Mouse (Mus musculus): ENCODE results near the gene Gm7173. TPM values are rescaled to one million over a fixed set of nuclear protein-coding genes. Genes with fewer than 3 reads are reported as not detected.

The Gm7173 gene
- polyA plus RNA-seq (2014; fragmentation: Illumina TruSeq; extraction: RNeasy Lipid Tissue Mini Kit (QIAGEN cat#74804); ENCODE audit: insufficient read depth, low read depth, low replicate concordance): 0.22 TPM

DNA sequence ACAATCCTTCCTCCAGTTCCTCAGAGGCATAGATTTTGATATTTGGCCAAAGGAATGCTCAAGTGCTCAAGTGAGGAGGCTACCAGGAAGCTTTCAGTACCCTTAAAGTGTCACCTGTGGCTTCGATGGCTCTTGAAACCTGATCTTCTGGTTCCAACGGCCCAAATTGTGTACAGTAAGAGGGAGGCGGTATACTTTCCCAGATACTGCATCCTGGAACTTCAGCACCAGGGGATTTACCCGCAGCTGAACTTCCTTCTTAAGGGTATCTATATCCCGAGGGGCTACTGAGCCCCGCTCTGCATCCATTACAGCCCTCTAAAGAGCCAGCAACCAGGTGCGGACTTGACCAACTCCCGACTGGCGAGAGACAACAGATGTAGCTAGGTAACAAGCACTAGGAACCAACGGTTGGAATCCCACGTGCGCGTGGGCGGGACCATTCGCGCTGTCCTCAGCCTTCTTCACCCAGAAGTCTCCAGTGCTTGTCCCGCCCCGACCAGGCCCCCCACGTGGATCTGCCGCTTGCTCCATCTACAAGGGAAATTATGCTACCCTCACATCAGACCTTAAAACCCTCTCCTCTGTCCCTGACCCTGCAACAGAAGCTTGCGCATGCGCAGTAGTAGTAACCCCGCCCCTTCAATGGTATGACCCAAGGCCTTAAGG is at the start of gene Gm7173:
TSS of gene Gm7173 (minus strand) at position 309 of the 669 bp plus-strand sequence.

Other genes with a start within 250 kb of the Gm7173 start
- not detected for gene Mageb16, start 154.2 kb upstream of the Gm7173 start, polyA plus RNA-seq (2014; fragmentation: Illumina TruSeq; extraction: RNeasy Lipid Tissue Mini Kit (QIAGEN cat#74804); ENCODE audit: insufficient read depth, low read depth, low replicate concordance)

All from lung, adult 10 weeks (tissue).